Mouse (Mus musculus) left cerebral cortex, adult 2 months (tissue): ENCODE measurements around the gene Ddr2. TPM values are rescaled to one million over a fixed set of nuclear protein-coding genes. Genes with fewer than 3 reads are reported as not detected.

Experiments used
- DNase-seq, 2 experiments: peaks; one replicate each; pipeline ENCODE4 v3.0.0; 2021 to 2022; ENCODE audit warnings: low spot score in 2 of 2, mixed read lengths in 1 of 2; ENCODE audit errors: extremely low spot score in 1 of 2
- H3K27ac ChIP-seq: fragments of 200-600 bp; 2 replicates; pipeline ENCODE4 v1.8.1; 2022
- H3K4me3 ChIP-seq: fragments of 200-600 bp; 2 replicates; pipeline ENCODE4 v1.8.1; 2022
- CTCF ChIP-seq: fragments of 200-600 bp; IDR thresholded peaks from 2 replicates; pipeline ENCODE4 v1.8.1; 2022; ENCODE audit warnings: antibody characterized with exemption, mild to moderate bottlenecking, moderate library complexity
- intact Hi-C: fragments of 180-260 bp; cut with DNase I; formaldehyde crosslinking; loops from one replicate; pipeline ENCODE4 v1.15.1; 2025
- total RNA-seq, 2 experiments: library from RNA; stranded (reverse); gene quantifications; 2 replicates each; pipeline ENCODE4 v1.2.3; 2021

Gene Ddr2
- total RNA-seq, 2 experiments from 2014 or later: 5.7 to 7.2 TPM

- intact Hi-C loops: no loop called here
- TF ChIP-seq CTCF: no peak
- Histone ChIP-seq H3K27ac (no peak overlapping the region), H3K4me3 (no peak overlapping the region)
- no peak for DNase-seq
Measured at GRCm38 (mm10) chr1:169952636-169953035, 157.9 kb downstream of the Ddr2 start.

- intact Hi-C loops: no loop called here
- no peak for TF ChIP-seq CTCF
- no peak overlapping the region for H3K27ac ChIP-seq
Measured at GRCm38 (mm10) chr1:169951561-169951960, 159.0 kb downstream of the Ddr2 start.

GRCm38 (mm10) chr1:169950651-169951050, 159.9 kb downstream of the Ddr2 start:
- DNase-seq: no peak
- no peak overlapping the region for H3K27ac ChIP-seq
- peak; percentile 41 for TF ChIP-seq CTCF
- intact Hi-C loops: no loop called here
- no peak overlapping the region for H3K4me3 ChIP-seq

More at GRCm38 (mm10) chr1:169951561-169951960, 159.0 kb downstream of the Ddr2 start:
- no peak overlapping the region for H3K4me3 ChIP-seq
- DNase-seq: no peak

GRCm38 (mm10) chr1:169949981-169950380, 160.6 kb downstream of the Ddr2 start:
- DNase-seq: no peak
- H3K27ac ChIP-seq: no peak overlapping the region
- no peak overlapping the region for H3K4me3 ChIP-seq
- no peak for TF ChIP-seq CTCF
- intact Hi-C loops: loop anchor here (5.0 kb wide), 1 partner anchor 187 kb away; no protein-coding TSS in a partner anchor

GRCm38 (mm10) chr1:169948866-169949265, 161.7 kb downstream of the Ddr2 start:
- TF ChIP-seq CTCF: no peak
- no peak for DNase-seq
- Histone ChIP-seq H3K27ac (no peak overlapping the region), H3K4me3 (no peak overlapping the region)
- intact Hi-C loops: loop anchor here (5.0 kb wide), 1 partner anchor 188 kb away; no protein-coding TSS in a partner anchor

GRCm38 (mm10) chr1:169948280-169948679, 162.3 kb downstream of the Ddr2 start:
- Histone ChIP-seq H3K27ac (no peak overlapping the region), H3K4me3 (no peak overlapping the region)
- DNase-seq: no peak
- TF ChIP-seq CTCF: no peak
- intact Hi-C loops: loop anchor here (5.0 kb wide), 1 partner anchor 189 kb away; no protein-coding TSS in a partner anchor

GRCm38 (mm10) chr1:169947654-169948053, 162.9 kb downstream of the Ddr2 start:
- no peak overlapping the region for H3K27ac ChIP-seq
- intact Hi-C loops: loop anchor here (5.0 kb wide), 1 partner anchor 190 kb away; no protein-coding TSS in a partner anchor
- TF ChIP-seq CTCF: no peak; the same call in none of the 2 replicates
- DNase-seq: no peak
- H3K4me3 ChIP-seq: no peak overlapping the region

- no peak for TF ChIP-seq CTCF
- Histone ChIP-seq H3K4me3 (no peak overlapping the region), H3K27ac (no peak overlapping the region)
- DNase-seq: no peak
- intact Hi-C loops: loop anchor here (5.0 kb wide), 1 partner anchor 191 kb away; no protein-coding TSS in a partner anchor
Measured at GRCm38 (mm10) chr1:169946004-169946403, 164.6 kb downstream of the Ddr2 start.

- TF ChIP-seq CTCF: peak; percentile 91
- peak; percentile 38 to 41 for DNase-seq
- no peak overlapping the region for H3K27ac ChIP-seq
- intact Hi-C loops: loop anchor here (5.0 to 10.0 kb wide), 2 partner anchors 422 to 1995 kb away; no protein-coding TSS in a partner anchor
- H3K4me3 ChIP-seq: no peak overlapping the region
Measured at GRCm38 (mm10) chr1:169939345-169939744, 171.2 kb downstream of the Ddr2 start.

GRCm38 (mm10) chr1:169934005-169934725, 176.4 kb downstream of the Ddr2 start:
- Histone ChIP-seq H3K27ac (peak overlapping the region; percentile 84), H3K4me3 (peak overlapping the region; percentile 56)
- peak; percentile 44 to 50 for DNase-seq
- intact Hi-C loops: loop anchor here (1.0 to 10.0 kb wide), 2 partner anchors 403 to 1989 kb away; partner anchors contain the start of gene Nuf2
- TF ChIP-seq CTCF: peak; percentile 72

- no peak overlapping the region for H3K27ac ChIP-seq
- DNase-seq: no peak
- TF ChIP-seq CTCF: no peak
- H3K4me3 ChIP-seq: no peak overlapping the region
- intact Hi-C loops: loop anchor here (10.0 kb wide), 1 partner anchor 1987 kb away; no protein-coding TSS in a partner anchor
Measured at GRCm38 (mm10) chr1:169932122-169932746, 178.3 kb downstream of the Ddr2 start.

GRCm38 (mm10) chr1:169931698-169932097, 178.9 kb downstream of the Ddr2 start:
- DNase-seq: no peak
- Histone ChIP-seq H3K27ac (no peak overlapping the region), H3K4me3 (no peak overlapping the region)
- TF ChIP-seq CTCF: no peak
- intact Hi-C loops: loop anchor here (10.0 kb wide), 1 partner anchor 1987 kb away; no protein-coding TSS in a partner anchor
